Mouse (Mus musculus): ENCODE data around the gene Wdr49.
A peak's percentile ranks its signal among the peaks of the same experiment; 100 is the strongest.

Wdr49 gene

DNA sequence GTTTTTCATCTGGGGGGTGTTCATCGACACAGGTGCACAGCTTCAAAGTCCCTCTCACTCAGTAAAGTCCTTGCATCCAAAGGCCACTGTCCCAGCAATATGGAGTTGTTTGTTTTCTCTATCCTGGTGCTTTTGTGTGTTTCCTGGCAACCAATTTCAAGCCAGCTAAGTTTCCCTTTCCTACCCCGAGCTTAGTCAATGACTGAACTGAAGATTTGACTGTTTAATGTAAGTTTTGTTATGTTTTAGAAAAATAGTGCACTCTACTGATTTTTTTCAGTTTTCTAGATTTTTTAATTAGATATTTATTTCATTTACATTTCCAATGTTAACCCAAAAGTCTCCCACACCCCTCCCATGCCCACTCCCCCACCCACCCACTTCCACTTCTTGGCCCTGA is at the start of gene Wdr49:
Wdr49 (minus strand) TSS at position 101 of the 400 bp plus-strand sequence.
- no peak for DNase-seq (ENCODE audit: low read depth)

- no peak for DNase-seq (ENCODE audit: low read depth)
Observed at GRCm38 (mm10) chr3:75531074-75531473, 49.1 kb upstream of the Wdr49 start.

GRCm38 (mm10) chr3:75522527-75522926 is 40.6 kb upstream of the Wdr49 start:
- DNase-seq (ENCODE audit: low read depth) = no peak

- no peak for DNase-seq (ENCODE audit: low read depth)
Observed at GRCm38 (mm10) chr3:75521314-75521713, 39.4 kb upstream of the Wdr49 start.

DNA sequence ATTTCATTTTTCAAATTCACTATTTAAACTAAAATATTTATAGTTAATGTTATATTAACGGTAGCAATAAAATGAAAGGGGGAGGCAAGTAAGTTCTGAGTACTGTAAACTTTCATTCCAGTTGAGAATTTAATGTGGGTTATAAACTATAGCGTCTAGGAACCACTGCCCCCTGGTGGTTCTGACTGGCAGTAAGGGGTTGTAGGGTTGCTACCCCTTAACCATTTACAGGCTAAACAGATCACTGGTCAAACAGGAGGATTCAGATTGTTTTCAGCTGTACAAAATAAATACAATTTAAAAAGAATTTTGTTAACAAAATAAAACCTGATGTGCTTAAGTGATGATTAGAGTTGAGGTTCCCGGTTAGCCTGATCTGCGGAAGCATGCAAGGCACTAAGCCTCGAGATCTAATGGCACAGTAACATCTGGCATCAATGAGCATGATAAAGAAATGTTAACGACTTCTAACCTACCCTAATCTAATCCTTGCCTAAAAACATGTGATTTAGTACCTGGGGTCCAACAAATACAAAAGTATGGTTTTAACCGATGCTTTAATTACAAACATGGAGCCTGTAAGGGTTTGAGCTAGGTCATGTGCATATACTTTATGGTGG is 35.8 kb upstream of the Wdr49 start:
- DNase-seq (ENCODE audit: low read depth) = peak; percentile 50

GRCm38 (mm10) chr3:75498961-75499960 is 17.3 kb upstream of the Wdr49 start:
- DNase-seq (ENCODE audit: low read depth) = peak; percentile 67

- no peak for DNase-seq (ENCODE audit: low read depth)
Observed at GRCm38 (mm10) chr3:75492913-75493312, 11.0 kb upstream of the Wdr49 start.

DNA sequence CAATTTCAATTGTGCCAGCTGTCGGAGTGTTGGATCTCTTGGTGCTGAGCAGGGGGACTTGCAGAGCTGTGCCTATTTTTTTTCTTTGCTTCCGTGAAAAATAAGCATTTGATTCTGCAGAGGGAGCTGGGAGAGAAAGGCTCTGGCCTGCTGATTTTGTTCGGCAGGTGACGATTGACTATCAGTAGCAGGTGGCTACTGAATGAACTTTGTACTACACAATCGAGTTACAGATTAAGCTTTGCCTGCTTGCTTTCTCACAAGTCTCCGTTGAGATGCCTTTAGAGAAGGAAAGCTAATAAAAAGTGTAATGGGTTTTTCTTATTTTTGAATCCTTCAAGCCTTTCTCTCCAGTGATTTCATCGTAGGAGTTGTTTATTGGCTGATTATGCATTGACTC is 6.8 kb downstream of the Wdr49 start:
- DNase-seq (ENCODE audit: low read depth) = no peak

DNA sequence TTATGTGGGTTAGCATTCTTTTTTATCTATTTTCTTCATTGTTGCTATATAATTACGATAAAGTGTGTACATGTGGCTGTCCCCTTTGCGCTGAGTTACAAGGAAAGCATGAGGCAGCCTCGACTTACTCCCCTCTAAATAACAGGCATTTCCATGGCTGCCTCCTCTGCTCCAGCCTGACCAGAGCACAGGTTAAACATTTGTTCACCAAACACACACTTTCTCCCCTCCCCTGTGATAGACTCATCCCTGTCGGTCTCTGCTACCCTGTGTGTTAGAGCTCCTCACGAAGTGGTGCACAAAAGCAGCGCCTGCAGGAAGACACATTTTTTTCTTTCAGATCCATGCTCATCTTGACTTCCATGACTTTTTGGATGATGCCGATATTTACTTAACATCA is 7.3 kb downstream of the Wdr49 start:
- no peak for DNase-seq (ENCODE audit: low read depth)

DNA sequence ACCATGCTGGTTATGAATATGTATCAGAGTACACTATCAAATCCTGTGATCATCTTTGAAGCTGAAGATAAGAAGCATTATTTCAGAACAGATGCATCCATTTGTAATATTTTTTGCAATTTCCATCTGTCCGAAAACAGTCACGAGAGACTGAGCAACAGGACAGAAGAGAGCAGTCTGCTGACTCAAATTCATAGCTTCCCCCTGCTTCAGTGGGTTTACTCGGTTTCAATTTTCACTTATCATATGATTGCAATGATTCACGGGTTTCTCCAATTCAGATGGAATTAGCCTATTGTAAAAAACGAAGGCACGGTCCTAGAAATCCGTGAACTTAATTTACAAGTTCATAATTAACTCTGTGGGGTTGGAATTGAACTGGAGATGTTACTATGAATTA is 13.8 kb downstream of the Wdr49 start:
- DNase-seq (ENCODE audit: low read depth) = no peak

DNA sequence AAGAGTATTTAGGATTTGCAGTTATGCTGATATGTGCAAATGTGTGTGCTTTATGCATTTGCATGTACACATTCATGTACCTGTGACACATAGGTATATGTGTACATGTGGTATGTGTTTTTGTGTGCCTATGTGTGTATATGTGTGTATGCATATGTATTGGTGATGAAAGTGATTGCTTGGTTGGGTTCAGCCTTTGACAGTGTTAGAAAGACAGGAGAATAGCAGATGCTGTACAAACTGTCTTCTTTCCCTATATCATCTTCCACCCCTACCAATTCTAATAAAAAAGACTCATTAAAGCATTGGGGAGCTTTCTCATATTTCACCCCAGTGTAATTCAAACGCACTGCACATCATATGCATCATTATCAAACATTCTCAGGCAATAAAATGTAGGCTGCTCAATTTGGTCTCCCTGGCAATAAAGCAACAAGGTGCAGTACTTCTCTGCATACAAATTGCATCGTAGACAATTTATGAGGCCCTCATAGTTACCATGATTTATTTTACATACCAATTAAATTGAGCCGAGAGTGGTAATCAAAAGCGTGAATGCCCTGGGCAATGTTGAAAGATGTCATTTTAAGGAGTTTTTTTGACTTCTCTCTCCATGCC is 51.3 kb downstream of the Wdr49 start:
- no peak for DNase-seq (ENCODE audit: low read depth)

DNA sequence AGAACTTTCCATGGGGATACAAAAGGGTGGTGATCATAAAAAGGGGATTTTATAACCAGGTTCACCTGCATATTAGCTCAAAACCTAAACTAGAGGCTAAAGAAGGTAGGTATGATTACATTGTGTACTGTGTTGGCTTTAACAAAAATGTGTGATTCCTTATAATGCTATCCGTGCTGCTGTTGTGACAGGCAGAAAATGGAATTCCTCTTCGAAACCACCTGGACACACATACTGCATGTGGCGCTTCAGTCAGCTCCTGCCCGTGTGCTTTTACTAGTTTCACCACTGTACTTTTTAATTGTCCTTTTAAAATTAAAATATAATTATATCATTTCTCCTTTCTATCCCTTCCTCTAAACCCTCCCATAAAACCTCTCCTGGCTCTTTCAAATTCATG is 86.0 kb downstream of the Wdr49 start:
- DNase-seq (ENCODE audit: low read depth) = no peak

DNA sequence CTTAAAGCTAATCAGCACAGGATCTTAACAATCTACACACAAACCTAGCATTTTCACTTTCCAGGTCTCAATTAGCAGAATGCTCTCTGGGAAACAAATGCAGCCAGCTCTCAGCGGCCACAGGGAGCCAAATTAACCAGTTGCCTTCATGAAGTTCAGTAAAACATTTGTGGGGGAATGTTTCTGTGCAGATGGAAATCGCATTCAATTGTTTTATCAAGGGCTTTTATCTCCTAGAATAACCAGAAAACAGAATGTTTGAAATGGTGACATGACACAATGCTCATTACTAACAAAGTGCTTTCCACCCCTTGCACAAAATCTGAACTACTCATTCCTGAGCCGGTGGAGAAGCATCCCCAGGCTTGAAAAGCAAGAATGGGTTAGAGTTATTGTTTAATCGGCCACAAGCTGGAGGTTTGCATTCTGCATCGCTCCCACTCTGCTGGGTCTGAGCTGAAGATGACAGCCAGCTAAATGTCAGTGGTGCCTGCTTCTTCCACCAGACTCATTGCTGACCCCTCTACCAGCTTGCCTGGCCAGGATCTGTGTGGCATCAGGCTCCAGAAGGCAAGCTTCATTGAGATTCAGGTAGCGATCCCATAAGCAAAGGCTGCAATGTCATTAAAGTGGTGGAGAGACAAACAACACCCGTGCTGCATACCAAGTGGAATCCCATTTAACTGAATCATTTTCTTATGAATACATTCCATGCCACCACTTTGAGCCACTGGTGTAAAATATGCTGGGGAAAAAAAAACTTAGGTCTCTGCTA is 86.6 kb downstream of the Wdr49 start:
- no peak for DNase-seq (ENCODE audit: low read depth)

DNA sequence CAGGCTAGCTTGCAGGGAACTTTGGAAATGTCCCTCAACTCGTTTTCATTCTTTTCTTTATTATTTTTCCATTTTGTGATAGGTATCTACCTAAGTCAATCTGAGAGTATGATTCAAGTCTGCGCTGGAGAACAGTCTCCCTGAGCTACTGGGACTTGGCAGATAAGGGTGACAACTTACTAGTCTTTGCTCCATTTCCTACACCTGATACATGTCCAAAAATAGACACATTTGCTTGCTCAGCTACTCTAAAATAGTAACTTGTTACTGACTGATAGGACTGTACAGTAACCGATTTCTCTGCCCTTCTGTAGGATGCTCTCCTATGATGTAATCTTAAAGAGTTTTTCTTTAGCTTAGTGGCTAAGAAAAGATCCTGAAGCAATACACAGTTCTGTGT is 87.5 kb downstream of the Wdr49 start:
- no peak for DNase-seq (ENCODE audit: low read depth)

GRCm38 (mm10) chr3:75381776-75382175 is 100.2 kb downstream of the Wdr49 start:
- no peak for DNase-seq (ENCODE audit: low read depth)

DNA sequence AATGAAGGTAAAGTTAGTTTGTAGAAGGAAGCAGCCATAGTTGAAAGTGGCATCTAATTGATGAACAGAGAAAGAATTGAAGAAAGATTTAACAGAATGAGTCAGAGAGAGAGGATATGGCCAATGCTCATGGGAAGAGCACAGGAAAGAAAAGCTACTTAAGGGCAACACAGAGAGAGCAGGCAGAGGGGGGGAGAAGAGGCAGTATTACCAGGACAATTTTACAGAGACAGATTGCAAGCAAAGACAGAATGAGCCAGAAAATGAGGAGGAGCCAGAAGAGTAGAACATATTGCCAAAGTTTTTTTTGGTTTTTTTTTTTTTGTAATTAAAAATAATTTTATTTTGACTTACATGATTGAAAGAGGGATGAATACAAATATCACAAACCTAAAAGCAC is 128.0 kb downstream of the Wdr49 start:
- DNase-seq (ENCODE audit: low read depth) = no peak

DNA sequence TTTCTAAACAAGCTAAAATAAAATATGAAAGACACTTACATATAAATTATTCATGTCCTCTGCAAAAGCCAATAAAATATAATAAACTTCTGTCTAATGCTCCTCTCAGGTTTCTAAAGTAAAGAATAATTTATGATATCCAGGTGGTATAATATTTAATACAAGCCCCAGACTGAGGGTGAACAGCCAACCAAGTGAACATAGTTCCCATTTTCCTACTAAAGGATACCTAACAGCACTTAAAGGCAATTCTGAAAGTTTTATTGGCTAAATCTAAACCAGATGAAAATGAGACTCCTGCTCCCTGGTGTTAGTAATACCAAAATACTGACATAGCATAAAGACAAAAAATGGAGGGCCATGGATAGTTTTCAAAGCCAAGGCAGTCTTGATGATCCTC is 144.8 kb downstream of the Wdr49 start:
- DNase-seq (ENCODE audit: low read depth) = no peak

DNA sequence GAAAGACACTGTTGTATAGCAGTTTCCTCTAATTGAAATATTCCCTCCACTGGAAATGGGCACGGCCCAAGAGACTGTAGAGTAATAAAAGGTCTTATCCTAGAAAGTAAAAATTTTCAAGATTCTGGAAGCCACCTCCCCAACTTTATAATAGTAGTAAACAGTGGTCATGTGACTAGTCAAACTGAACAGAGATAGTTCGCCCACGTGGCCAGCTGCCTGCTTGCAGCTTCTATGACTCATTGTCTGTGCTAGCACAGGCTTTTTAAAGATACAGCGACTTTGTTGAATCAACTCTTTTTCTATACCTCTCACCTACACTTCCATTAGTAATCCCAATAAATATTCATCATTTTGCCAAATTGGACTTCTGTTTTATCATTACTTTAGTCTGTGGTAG is 161.0 kb downstream of the Wdr49 start:
- DNase-seq (ENCODE audit: low read depth) = no peak

- no peak for DNase-seq (ENCODE audit: low read depth)
Observed at GRCm38 (mm10) chr3:75308861-75309260, 173.1 kb downstream of the Wdr49 start.

DNA sequence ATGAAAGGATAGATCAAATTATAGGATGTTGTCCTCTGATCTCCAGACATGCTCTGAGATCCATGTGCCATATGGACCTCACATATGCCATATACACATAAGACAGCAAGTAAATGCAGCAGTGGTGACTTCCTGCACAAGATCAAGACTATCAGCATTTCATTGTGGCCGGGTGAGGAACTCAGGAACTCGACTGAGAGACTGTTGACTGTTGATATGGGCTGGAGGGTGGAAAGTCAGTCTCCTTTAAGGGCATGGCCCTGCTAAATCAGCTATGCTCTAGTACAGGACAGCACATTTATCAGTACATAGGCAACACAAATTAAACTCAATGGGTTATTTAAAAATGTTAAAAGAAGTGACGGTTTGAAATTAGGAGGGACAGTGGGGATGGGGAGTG is 173.7 kb downstream of the Wdr49 start:
- DNase-seq (ENCODE audit: low read depth) = peak; percentile 5

DNA sequence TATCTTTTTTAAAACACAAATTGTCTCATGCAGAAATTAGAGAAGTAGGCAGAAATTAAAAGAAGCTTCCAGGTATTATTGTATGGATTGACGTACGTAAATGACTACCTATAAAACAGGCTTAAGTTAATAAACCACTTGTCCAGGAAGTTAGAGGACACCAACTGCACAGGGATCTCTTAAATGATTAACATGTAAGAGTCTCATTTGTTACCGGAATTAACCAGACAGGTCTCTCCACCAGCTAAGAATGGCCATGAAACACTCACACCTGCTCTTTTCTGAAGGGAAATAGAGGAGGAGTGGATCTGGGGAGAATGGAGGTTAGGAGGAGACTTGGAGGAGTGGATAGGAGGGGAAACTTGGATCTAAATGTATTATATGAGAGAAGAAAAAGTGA is 176.4 kb downstream of the Wdr49 start:
- DNase-seq (ENCODE audit: low read depth) = no peak

DNA sequence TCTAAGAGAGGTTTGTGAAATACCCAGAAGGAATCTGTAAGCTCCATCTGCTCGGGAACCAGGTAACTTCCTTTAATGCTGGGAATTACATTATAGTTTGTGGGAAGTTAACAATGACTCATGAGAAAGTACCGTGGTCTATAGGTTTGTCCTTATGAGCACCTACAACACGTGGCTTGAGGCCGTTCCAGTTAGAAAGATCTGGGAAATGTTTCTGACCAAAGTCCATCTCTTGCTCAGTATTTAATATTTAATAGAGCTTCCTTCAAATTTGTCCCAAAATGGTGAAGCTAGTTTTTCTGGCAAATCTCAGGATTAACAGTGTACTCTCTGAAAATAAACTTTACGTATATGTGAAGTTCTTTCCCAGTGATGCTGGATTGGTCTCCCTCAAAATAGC is 177.3 kb downstream of the Wdr49 start:
- DNase-seq (ENCODE audit: low read depth) = no peak

All from 416B (cell line).